11 mouse cellular contexts compared by ENCODE assay signal in genomic region chr7:74552000-74552358, GRCm38 (mm10). TPM values are rescaled to one million over a fixed set of nuclear protein-coding genes. Genes with fewer than 3 reads are reported as not detected.
DNase-seq lines count a peak whose midpoint lies in the region; ATAC-seq and TF ChIP-seq lines count a peak whose summit lies in the region.
"Had no signal": no experiment of that assay in that cellular context is flagged by ENCODE, and none has a peak within 500 bp of the region (broad histone marks: within the 10 kb centered on the region; RNA-seq: fewer than 3 reads in every experiment).

No protein-coding gene starts in this region.

- H3K4me2 ChIP-seq in lung, postnatal 0 days (replicated peaks; ENCODE audit: low read depth, low read length): peak overlapping the region; percentile 12; the same call in 1 of the 2 replicates
- H3K4me2 ChIP-seq in hindbrain, embryonic 14.5 days (replicated peaks): peak overlapping the region; percentile 86
- 0 out of 2 replicates have a peak overlapping the region, but pooled peaks have one; percentile 20 for H3K4me2 ChIP-seq in stomach, postnatal 0 days (replicated peaks; ENCODE audit: low read depth)

- no peak for DNase-seq in heart, embryonic 10.5 days (ENCODE audit: low spot score)
- DNase-seq in heart, adult 11 months: no peak
- no peak for DNase-seq in lung, postnatal 0 days (ENCODE audit: low spot score)
- DNase-seq in lung, adult 18-20 months: no peak
- DNase-seq in hindbrain, embryonic 14.5 days (ENCODE audit: low spot score): no peak
- no peak for DNase-seq in stomach, postnatal 0 days (ENCODE audit: low spot score)
- DNase-seq in layer of hippocampus, adult 11-12 months (ENCODE audit: low spot score): no peak
- DNase-seq: adrenal gland, adult 8-10 months; gastrocnemius, postnatal 25 days; retina, postnatal 1 day had no signal

- H3K4me3 ChIP-seq in heart, embryonic 10.5 days: peak overlapping the region; percentile 84
- H3K4me3 ChIP-seq in lung, postnatal 0 days (ENCODE audit: low read depth, low read length): no peak overlapping the region
- H3K4me3 ChIP-seq in hindbrain, embryonic 14.5 days (replicated peaks; ENCODE audit: low read length): peak overlapping the region; percentile 86
- no peak overlapping the region for H3K4me3 ChIP-seq in stomach, postnatal 0 days (ENCODE audit: low read depth, low read length)

- no peaks in the 10 kb centered on the region for H3K9me3 ChIP-seq in heart, embryonic 10.5 days
- H3K9me3 ChIP-seq in lung, postnatal 0 days (ENCODE audit: low read length): no peaks in the 10 kb centered on the region
- H3K9me3 ChIP-seq in hindbrain, embryonic 14.5 days (ENCODE audit: control insufficient read depth, low read length): no peaks in the 10 kb centered on the region
- H3K9me3 ChIP-seq in stomach, postnatal 0 days (ENCODE audit: control insufficient read depth, low read length): no peaks in the 10 kb centered on the region

- ATAC-seq in lung, postnatal 0 days: no peak
- no peak for ATAC-seq in hindbrain, embryonic 14.5 days (ENCODE audit: low FRiP score)
- no peak for ATAC-seq in stomach, postnatal 0 days (ENCODE audit: low FRiP score, low TSS enrichment)
- no peak for ATAC-seq in erythroid progenitor cell, adult 5-6 weeks (replicated peaks; ENCODE audit: low FRiP score, poor library complexity, severe bottlenecking)

- no peak overlapping the region for H3K9ac ChIP-seq in lung, postnatal 0 days (replicated peaks; ENCODE audit: low read depth)
- H3K9ac ChIP-seq in hindbrain, embryonic 14.5 days: no peak overlapping the region
- no peak overlapping the region for H3K9ac ChIP-seq in stomach, postnatal 0 days (ENCODE audit: low read length)

- TF ChIP-seq CTCF in lung, postnatal 0 days (IDR thresholded peaks at IDR 0.05): no peak
- TF ChIP-seq CTCF in stomach, postnatal 0 days (IDR thresholded peaks at IDR 0.05; ENCODE audit: low read depth): no peak

- WGBS in heart, embryonic 10.5 days: 45% methylated on average over 2 of the region's 2 CpGs
- WGBS in lung, postnatal 0 days: 57% methylated on average over 2 of the region's 2 CpGs
- whole genome bisulfite sequencing in hindbrain, embryonic 14.5 days: 32% methylated on average over 2 of the region's 2 CpGs
- 74% methylated on average over 2 of the region's 2 CpGs for WGBS in stomach, postnatal 0 days

- no peak for TF ChIP-seq EP300 in lung, postnatal 0 days (IDR thresholded peaks at IDR 0.05)
- TF ChIP-seq EP300 in stomach, postnatal 0 days (optimal IDR thresholded peaks at IDR 0.05): no peak

- peaks cover 27% of the 10 kb centered on the region for H3K27me3 ChIP-seq in heart, embryonic 10.5 days (ENCODE audit: insufficient read depth, poor library complexity, severe bottlenecking)
- 0 out of 2 replicates have a peak, but pooled peaks cover 4% of the 10 kb centered on the region for H3K27me3 ChIP-seq in lung, postnatal 0 days (replicated peaks; ENCODE audit: insufficient read depth, low read length)
- 0 out of 2 replicates have a peak, but pooled peaks cover 14% of the 10 kb centered on the region for H3K27me3 ChIP-seq in hindbrain, embryonic 14.5 days (ENCODE audit: control insufficient read depth, insufficient read depth, low read length)
- H3K27me3 ChIP-seq in stomach, postnatal 0 days (ENCODE audit: control insufficient read depth, insufficient read depth, low read length): no peaks in the 10 kb centered on the region

- H3K4me1 ChIP-seq in heart, embryonic 10.5 days: peaks cover 55% of the 10 kb centered on the region
- peaks cover 4% of the 10 kb centered on the region; the same call in 1 of the 2 replicates for H3K4me1 ChIP-seq in lung, postnatal 0 days (ENCODE audit: insufficient read depth, low read depth, low read length)
- peaks cover 31% of the 10 kb centered on the region for H3K4me1 ChIP-seq in hindbrain, embryonic 14.5 days (replicated peaks; ENCODE audit: control insufficient read depth, insufficient read depth, low read length)
- H3K4me1 ChIP-seq in stomach, postnatal 0 days (replicated peaks; ENCODE audit: control insufficient read depth, insufficient read depth): peaks cover 2% of the 10 kb centered on the region; the same call in 1 of the 2 replicates

- H3K36me3 ChIP-seq in heart, embryonic 10.5 days: no peaks in the 10 kb centered on the region
- no peaks in the 10 kb centered on the region for H3K36me3 ChIP-seq in lung, postnatal 0 days (ENCODE audit: insufficient read depth, low read length)
- H3K36me3 ChIP-seq in hindbrain, embryonic 14.5 days (replicated peaks; ENCODE audit: control insufficient read depth, insufficient read depth): no peaks in the 10 kb centered on the region
- H3K36me3 ChIP-seq in stomach, postnatal 0 days (ENCODE audit: control insufficient read depth, insufficient read depth, low read length): no peaks in the 10 kb centered on the region

- 0 out of 2 replicates have a peak overlapping the region, but pooled peaks have one; percentile 42 for H3K27ac ChIP-seq in heart, embryonic 10.5 days
- no peak overlapping the region for H3K27ac ChIP-seq in lung, postnatal 0 days (ENCODE audit: low read length)
- no peak overlapping the region for H3K27ac ChIP-seq in hindbrain, embryonic 14.5 days
- H3K27ac ChIP-seq in stomach, postnatal 0 days (replicated peaks): no peak overlapping the region

RNA-seq across cellular contexts. Expression of gene Slco3a1, which starts 2.6 kb away (rescaled TPM):
- polyA plus RNA-seq in heart, embryonic 10.5 days (2016; fragmentation: Nextera tagmentation; extraction: Ambion mirVana): 26.9 and 36.7 TPM in 2 replicates
- polyA plus RNA-seq in lung, postnatal 0 days (2015; fragmentation: Nextera tagmentation; extraction: Ambion mirVana): 42.8 and 51.8 TPM in 2 replicates
- 14.6 and 17.2 TPM in 2 replicates for polyA plus RNA-seq in hindbrain, embryonic 14.5 days (2014; fragmentation: Nextera tagmentation; extraction: Ambion mirVana)
- polyA plus RNA-seq in stomach, postnatal 0 days (2015; fragmentation: Nextera tagmentation; extraction: Ambion mirVana): 9.0 and 9.1 TPM in 2 replicates
- total RNA-seq in erythroid progenitor cell, adult 5-6 weeks (2015; ENCODE audit: low replicate concordance): 4.6 and 4.7 TPM in 2 replicates
- total RNA-seq in erythroid progenitor cell, adult 5-6 weeks (2017; ENCODE audit: low replicate concordance): 0.39 and 3.0 TPM in 2 replicates

Comparison
In these comparisons a context has a peak if more than half of its experiments do, and no peak if none do; other contexts are left out.
1. H3K4me3 ChIP-seq: peak in heart, embryonic 10.5 days (single experiment) and hindbrain, embryonic 14.5 days (single experiment); none in lung, postnatal 0 days (single experiment) and stomach, postnatal 0 days (single experiment).
2. H3K4me2 ChIP-seq: peak in every context shown above with its lines; median percentile 86 in hindbrain, embryonic 14.5 days; 20 in stomach, postnatal 0 days; 12 in lung, postnatal 0 days.